Mouse (Mus musculus) midbrain, embryonic 11.5 days (tissue): ENCODE results near the gene Gm42791. TPM values are rescaled to one million over a fixed set of nuclear protein-coding genes. Genes with fewer than 3 reads are reported as not detected.

Source experiments
- ATAC-seq: fragments of 200-750 bp; cut with Nextera tagmentation; 2 replicates; pipeline ENCODE4 v1.8.0; 2017; ENCODE audit warnings: moderate TSS enrichment, moderate library complexity; ENCODE audit not compliant: low FRiP score
- DNase-seq: peaks from one replicate; pipeline ENCODE4 v3.0.0; 2015; ENCODE audit warnings: low spot score; ENCODE audit errors: missing footprints
- H3K27ac ChIP-seq: fragments of 300-500 bp; sonication (generic); 2 replicates; pipeline ENCODE4 v1.5.1; 2014; ENCODE audit warnings: low read depth, low read length
- H3K27me3 ChIP-seq: fragments of 300-500 bp; sonication (generic); 2 replicates; pipeline ENCODE4 v1.6.1; 2014; ENCODE audit warnings: mild to moderate bottlenecking, low read length, moderate library complexity, mixed read lengths; ENCODE audit not compliant: control insufficient read depth, insufficient read depth
- H3K36me3 ChIP-seq: fragments of 300-500 bp; sonication (generic); 2 replicates; pipeline ENCODE4 v1.6.1; 2014; ENCODE audit warnings: mild to moderate bottlenecking, low read length, moderate library complexity, mixed read lengths; ENCODE audit not compliant: control insufficient read depth, insufficient read depth
- H3K4me1 ChIP-seq: fragments of 300-500 bp; sonication (generic); 2 replicates; pipeline ENCODE4 v1.6.1; 2014; ENCODE audit warnings: low read length; ENCODE audit not compliant: control insufficient read depth, insufficient read depth
- H3K4me2 ChIP-seq: fragments of 300-500 bp; sonication (generic); 2 replicates; pipeline ENCODE4 v1.6.1; 2014; ENCODE audit warnings: mild to moderate bottlenecking, moderate library complexity
- H3K4me3 ChIP-seq: fragments of 300-500 bp; sonication (generic); 2 replicates; pipeline ENCODE4 v1.5.1; 2014; ENCODE audit warnings: low read depth, low read length
- H3K9ac ChIP-seq: fragments of 300-500 bp; sonication (generic); 2 replicates; pipeline ENCODE4 v1.6.1; 2014; ENCODE audit warnings: low read length
- H3K9me3 ChIP-seq: fragments of 300-500 bp; sonication (generic); 2 replicates; pipeline ENCODE4 v1.6.1; 2016; ENCODE audit warnings: low read length; ENCODE audit not compliant: control insufficient read depth
- WGBS: fragments of 180-500 bp; shearing (Covaris S2); extraction: QIAGEN DNeasy Blood & Tissue Kit; methylation state at CpG from one replicate; pipeline ENCODE4 v1.1.7; 2014; 5-methylcytosine and 5-hydroxymethylcytosine counted together
- polyA plus RNA-seq: library from polyadenylated mRNA; unstranded; fragments of >200 nt; fragmentation: Nextera tagmentation; extraction: Ambion mirVana; gene quantifications from 2 replicates; pipeline ENCODE4 v1.2.1, GENCODE M21; 2014

Gene Gm42791
- polyA plus RNA-seq = 2.0 TPM in 1 of 2 replicates, not detected in the other

GRCm38 (mm10) chr5:148994706-148995414 is at the start of gene Gm42791:
Gene Gm42791, minus strand, starts transcription at chr5:148995147.
- Histone ChIP-seq H3K4me3 (peak within 1 kb of the TSS; percentile 37), H3K9ac (peak within 1 kb of the TSS; percentile 82), H3K27me3 (no peaks in the 10 kb centered on the region), H3K36me3 (no peaks in the 10 kb centered on the region), H3K9me3 (no peaks in the 10 kb centered on the region; the same call in 1 of the 2 replicates), H3K27ac (peak within 1 kb of the TSS; percentile 72), H3K4me2 (peak within 1 kb of the TSS; percentile 74), H3K4me1 (peaks cover 7% of the 10 kb centered on the region)
- peak; percentile 97 for DNase-seq
- peak; percentile 91 for ATAC-seq
- 3% methylated on average over 33 of the region's 33 CpGs for WGBS

- peaks cover 3% of the 10 kb centered on the region; the same call in 1 of the 2 replicates for H3K36me3 ChIP-seq
- H3K27ac ChIP-seq = no peak overlapping the region
- no peak overlapping the region for H3K4me3 ChIP-seq
- DNase-seq = no peak
- no peaks in the 10 kb centered on the region for H3K9me3 ChIP-seq
- no peak overlapping the region for H3K9ac ChIP-seq
- no peak overlapping the region for H3K4me2 ChIP-seq
- ATAC-seq = 0 out of 2 replicates have a peak, but pooled peaks have one; percentile 35
- no peaks in the 10 kb centered on the region for H3K27me3 ChIP-seq
- 79% methylated on average over 4 of the region's 4 CpGs for WGBS
- no peaks in the 10 kb centered on the region for H3K4me1 ChIP-seq
Observed at GRCm38 (mm10) chr5:149044067-149044466, 49.1 kb upstream of the Gm42791 start.

GRCm38 (mm10) chr5:149043240-149043639 is 48.3 kb upstream of the Gm42791 start:
- DNase-seq (no peak), ATAC-seq (no peak)
- Histone ChIP-seq H3K4me2 (no peak overlapping the region), H3K9me3 (no peaks in the 10 kb centered on the region), H3K9ac (no peak overlapping the region), H3K4me3 (no peak overlapping the region), H3K36me3 (peaks cover 3% of the 10 kb centered on the region; the same call in 1 of the 2 replicates), H3K27me3 (no peaks in the 10 kb centered on the region), H3K27ac (no peak overlapping the region), H3K4me1 (no peaks in the 10 kb centered on the region)
- WGBS = 91% methylated on average over 6 of the region's 6 CpGs

- 83% methylated on average over 5 of the region's 5 CpGs for whole genome bisulfite sequencing
- Histone ChIP-seq H3K4me2 (no peak overlapping the region), H3K27me3 (no peaks in the 10 kb centered on the region), H3K9ac (no peak overlapping the region), H3K4me1 (no peaks in the 10 kb centered on the region), H3K36me3 (no peaks in the 10 kb centered on the region), H3K9me3 (0 out of 2 replicates have a peak, but pooled peaks cover 6% of the 10 kb centered on the region), H3K4me3 (no peak overlapping the region), H3K27ac (no peak overlapping the region)
- ATAC-seq (no peak), DNase-seq (no peak)
Observed at GRCm38 (mm10) chr5:149039825-149040224, 44.9 kb upstream of the Gm42791 start.

GRCm38 (mm10) chr5:149037729-149038128 is 42.8 kb upstream of the Gm42791 start:
- no peak for ATAC-seq
- 37% methylated on average over 10 of the region's 10 CpGs for WGBS
- Histone ChIP-seq H3K9me3 (0 out of 2 replicates have a peak, but pooled peaks cover 6% of the 10 kb centered on the region), H3K36me3 (no peaks in the 10 kb centered on the region), H3K4me3 (no peak overlapping the region), H3K9ac (no peak overlapping the region), H3K4me1 (no peaks in the 10 kb centered on the region), H3K27ac (no peak overlapping the region), H3K27me3 (no peaks in the 10 kb centered on the region), H3K4me2 (no peak overlapping the region)
- DNase-seq = no peak

- H3K4me3 ChIP-seq = no peak overlapping the region
- H3K9ac ChIP-seq = no peak overlapping the region
- DNase-seq (no peak), ATAC-seq (no peak)
- no peaks in the 10 kb centered on the region for H3K4me1 ChIP-seq
- H3K27ac ChIP-seq = no peak overlapping the region
- H3K36me3 ChIP-seq = no peaks in the 10 kb centered on the region
- H3K9me3 ChIP-seq = 0 out of 2 replicates have a peak, but pooled peaks cover 6% of the 10 kb centered on the region
- no peaks in the 10 kb centered on the region for H3K27me3 ChIP-seq
- WGBS = 97% methylated on average over 3 of the region's 3 CpGs
- H3K4me2 ChIP-seq = no peak overlapping the region
Observed at GRCm38 (mm10) chr5:149036920-149037319, 42.0 kb upstream of the Gm42791 start.

- Histone ChIP-seq H3K27ac (no peak overlapping the region), H3K4me3 (no peak overlapping the region), H3K9me3 (0 out of 2 replicates have a peak, but pooled peaks cover 6% of the 10 kb centered on the region), H3K4me2 (no peak overlapping the region), H3K9ac (no peak overlapping the region), H3K4me1 (peaks cover 4% of the 10 kb centered on the region; the same call in 1 of the 2 replicates), H3K36me3 (no peaks in the 10 kb centered on the region), H3K27me3 (no peaks in the 10 kb centered on the region)
- ATAC-seq = no peak
- 94% methylated on average over 4 of the region's 4 CpGs for WGBS
- no peak for DNase-seq
Observed at GRCm38 (mm10) chr5:149032438-149032837, 37.5 kb upstream of the Gm42791 start.

GRCm38 (mm10) chr5:149031199-149031750 is 36.3 kb upstream of the Gm42791 start:
- ATAC-seq = peak; percentile 65
- WGBS = 6% methylated on average over 30 of the region's 30 CpGs

GRCm38 (mm10) chr5:149030103-149030502 is 35.2 kb upstream of the Gm42791 start:
- DNase-seq = no peak
- WGBS = 61% methylated on average over 2 of the region's 2 CpGs
- H3K4me1 ChIP-seq = peaks cover 4% of the 10 kb centered on the region; the same call in 1 of the 2 replicates
- ATAC-seq = peak; percentile 38; the same call in 1 of the 2 replicates
- no peak overlapping the region for H3K9ac ChIP-seq
- no peaks in the 10 kb centered on the region for H3K36me3 ChIP-seq
- no peak overlapping the region for H3K27ac ChIP-seq
- no peak overlapping the region for H3K4me2 ChIP-seq
- no peak overlapping the region for H3K4me3 ChIP-seq
- no peaks in the 10 kb centered on the region for H3K27me3 ChIP-seq
- no peaks in the 10 kb centered on the region for H3K9me3 ChIP-seq

More at GRCm38 (mm10) chr5:149031199-149031750, 36.3 kb upstream of the Gm42791 start:
- Histone ChIP-seq H3K4me2 (peak overlapping the region; percentile 57), H3K4me3 (peak overlapping the region; percentile 25), H3K4me1 (peaks cover 4% of the 10 kb centered on the region; the same call in 1 of the 2 replicates), H3K9ac (peak overlapping the region; percentile 80), H3K27me3 (no peaks in the 10 kb centered on the region), H3K27ac (peak overlapping the region; percentile 42; the same call in 1 of the 2 replicates), H3K9me3 (no peaks in the 10 kb centered on the region), H3K36me3 (no peaks in the 10 kb centered on the region)
- peak; percentile 94 for DNase-seq
